Mouse (Mus musculus) spleen, adult 2 months (tissue): Measurements from ENCODE around the gene Kng1.

Source experiments
- CTCF ChIP-seq: fragments of 200-500 bp; IDR thresholded peaks from 2 replicates; pipeline ENCODE4 v1.5.1; 2011; ENCODE audit warnings: mild to moderate bottlenecking, inconsistent platforms; ENCODE audit not compliant: insufficient read depth, insufficient read length, insufficient replicate concordance; ENCODE audit errors: extremely low read depth
- POLR2A ChIP-seq: fragments of 200-500 bp; IDR thresholded peaks from 2 replicates; pipeline ENCODE4 v1.6.1; 2011; ENCODE audit warnings: low read depth, low read length, inconsistent platforms

DNA sequence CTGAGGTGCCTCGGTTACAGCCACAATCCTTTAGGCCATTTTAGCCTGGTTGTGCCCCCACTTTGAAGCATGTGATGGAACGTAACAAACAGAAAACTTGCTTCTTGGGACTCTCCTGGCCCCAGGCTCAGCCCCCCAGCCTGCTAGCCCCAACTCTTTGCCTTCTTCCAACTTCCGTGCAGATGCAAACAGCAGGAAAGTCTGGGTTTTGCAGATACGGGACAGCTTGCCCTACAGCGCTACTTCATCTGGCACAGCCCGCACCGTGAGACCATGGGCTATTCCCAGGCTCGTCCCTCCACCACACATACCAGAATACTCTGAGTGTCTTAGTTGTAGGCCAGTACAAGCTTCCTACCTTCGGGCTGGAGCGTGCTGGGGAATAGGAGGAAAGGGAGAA is 42.9 kb downstream of the Kng1 start:
- TF ChIP-seq POLR2A (no peak), CTCF (no peak)
